Mouse (Mus musculus) intestine, postnatal 0 days (tissue): ENCODE data around the gene H2afj. TPM values are rescaled to one million over a fixed set of nuclear protein-coding genes. Genes with fewer than 3 reads are reported as not detected.

ENCODE experiments used
- ATAC-seq: fragments of 200-750 bp; cut with Nextera tagmentation; 2 replicates; pipeline ENCODE4 v1.8.0; 2017; ENCODE audit warnings: mild to moderate bottlenecking, moderate TSS enrichment, moderate library complexity
- H3K27ac ChIP-seq: fragments of 300-500 bp; sonication (generic); 2 replicates; pipeline ENCODE4 v1.5.1; 2014; ENCODE audit warnings: mild to moderate bottlenecking, low read depth, low read length, moderate library complexity
- H3K27me3 ChIP-seq: fragments of 300-500 bp; sonication (generic); replicated peaks from 2 replicates; pipeline ENCODE4 v1.6.1; 2014; ENCODE audit warnings: low read length, mixed read lengths; ENCODE audit not compliant: control insufficient read depth, insufficient read depth
- H3K36me3 ChIP-seq: fragments of 300-500 bp; sonication (generic); 2 replicates; pipeline ENCODE4 v1.6.1; 2014; ENCODE audit warnings: mild to moderate bottlenecking, moderate library complexity; ENCODE audit not compliant: control insufficient read depth, insufficient read depth
- H3K4me1 ChIP-seq: fragments of 300-500 bp; sonication (generic); replicated peaks from 2 replicates; pipeline ENCODE4 v1.6.1; 2014; ENCODE audit warnings: antibody characterized with exemption, low read length, mixed read lengths; ENCODE audit not compliant: control insufficient read depth, insufficient read depth
- H3K4me2 ChIP-seq: fragments of 300-500 bp; sonication (generic); replicated peaks from 2 replicates; pipeline ENCODE4 v1.6.1; 2014; ENCODE audit warnings: low read depth, mild to moderate bottlenecking, moderate library complexity
- H3K4me3 ChIP-seq: fragments of 300-500 bp; sonication (generic); 2 replicates; pipeline ENCODE4 v1.5.1; 2014; ENCODE audit warnings: low read depth, low read length
- H3K9ac ChIP-seq: fragments of 300-500 bp; sonication (generic); 2 replicates; pipeline ENCODE4 v1.6.1; 2014; ENCODE audit warnings: mild to moderate bottlenecking, low read depth, low read length
- H3K9me3 ChIP-seq: fragments of 300-500 bp; sonication (generic); 2 replicates; pipeline ENCODE4 v1.6.1; 2016; ENCODE audit warnings: mixed run types; ENCODE audit not compliant: control insufficient read depth
- CTCF ChIP-seq: sonication (generic); IDR thresholded peaks from 2 replicates; pipeline ENCODE4 v1.5.1; 2016; ENCODE audit warnings: low read depth, mild to moderate bottlenecking, control low read depth, antibody characterized with exemption, moderate library complexity
- WGBS: fragments of 180-500 bp; shearing (Covaris S2); extraction: QIAGEN DNeasy Blood & Tissue Kit; methylation state at CpG from one replicate; pipeline ENCODE4 v1.1.7; 2014; 5-methylcytosine and 5-hydroxymethylcytosine counted together
- polyA plus RNA-seq: library from polyadenylated mRNA; unstranded; fragments of >200 nt; fragmentation: Nextera tagmentation; extraction: Ambion mirVana; gene quantifications from 2 replicates; pipeline ENCODE4 v1.2.1, GENCODE M21; 2015

H2afj gene
- polyA plus RNA-seq, 1 experiment from 2014 or later, result 231 TPM

DNA sequence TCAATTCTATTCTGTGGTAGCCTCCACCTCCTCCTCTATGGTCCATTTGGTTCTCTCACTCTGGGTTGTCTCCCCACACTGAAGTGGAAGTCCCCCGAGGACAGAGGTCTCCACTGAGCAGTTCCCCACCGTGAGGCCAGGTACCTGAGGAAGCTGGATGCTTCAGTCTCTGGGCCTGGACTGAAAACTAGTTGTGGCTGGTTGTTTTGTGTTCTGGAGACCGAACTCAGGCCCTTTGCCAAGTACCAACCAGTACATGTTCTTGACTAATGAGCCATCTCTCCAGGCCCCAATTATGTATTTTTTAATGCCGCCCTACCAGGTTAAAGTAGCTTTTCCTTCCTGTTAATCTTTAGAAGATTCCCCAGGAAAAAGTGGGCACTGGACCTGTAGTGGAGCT lies 44.3 kb downstream of the H2afj start:
- Histone ChIP-seq H3K9me3 (no peaks in the 10 kb centered on the region), H3K36me3 (no peaks in the 10 kb centered on the region), H3K4me3 (no peak overlapping the region), H3K27ac (no peak overlapping the region), H3K4me1 (0 out of 2 replicates have a peak, but pooled peaks cover 2% of the 10 kb centered on the region), H3K9ac (no peak overlapping the region), H3K27me3 (no peaks in the 10 kb centered on the region), H3K4me2 (no peak overlapping the region)
- TF ChIP-seq CTCF, result no peak
- no peak for ATAC-seq
- WGBS, result 70% methylated on average over 4 of the region's 4 CpGs

DNA sequence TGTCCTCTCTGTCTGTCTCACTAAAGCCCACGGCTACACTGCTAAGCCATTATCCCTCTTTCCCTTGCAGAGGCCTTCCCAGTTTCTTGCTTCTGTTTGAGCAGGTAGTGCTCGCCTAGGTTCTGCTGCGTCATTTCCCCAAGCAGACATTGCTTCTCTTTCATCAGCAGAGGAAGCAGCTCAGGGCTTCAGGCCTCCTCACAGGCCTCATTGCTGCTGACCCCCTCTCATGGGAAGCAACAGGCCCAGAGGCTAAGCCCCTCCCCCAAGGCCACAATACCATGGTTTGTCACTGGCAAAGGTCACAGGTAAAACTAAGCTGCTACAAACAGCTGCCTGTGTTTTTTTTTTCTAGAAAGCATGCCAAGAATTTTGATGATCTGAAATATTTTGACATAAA lies 44.7 kb downstream of the H2afj start:
- Histone ChIP-seq H3K9ac (no peak overlapping the region), H3K27me3 (no peaks in the 10 kb centered on the region), H3K4me3 (no peak overlapping the region), H3K9me3 (no peaks in the 10 kb centered on the region), H3K4me2 (no peak overlapping the region), H3K4me1 (0 out of 2 replicates have a peak, but pooled peaks cover 2% of the 10 kb centered on the region), H3K36me3 (no peaks in the 10 kb centered on the region), H3K27ac (no peak overlapping the region)
- ATAC-seq, result no peak
- no peak for TF ChIP-seq CTCF
- WGBS, result 57% methylated on average over 3 of the region's 3 CpGs

DNA sequence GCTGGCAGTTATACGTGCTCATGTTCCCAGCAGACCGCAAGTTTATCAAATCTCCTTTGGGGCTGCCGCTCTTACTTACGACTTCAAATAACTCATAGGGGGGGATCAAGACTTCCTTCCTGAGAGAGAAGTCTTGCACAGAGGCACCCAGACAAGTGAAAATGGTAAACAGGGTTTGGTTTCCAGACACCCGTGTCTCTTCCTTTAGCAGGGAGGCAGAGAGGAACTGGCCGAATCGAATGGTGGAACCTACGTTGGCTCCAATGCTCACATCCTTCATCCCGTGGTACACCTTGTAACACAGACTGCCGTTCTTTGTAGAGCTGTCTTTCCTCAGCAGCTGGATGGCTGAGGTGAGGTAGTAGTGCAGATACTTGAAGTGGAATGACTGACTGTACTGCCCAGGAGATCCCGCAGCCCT lies 46.3 kb downstream of the H2afj start:
- Histone ChIP-seq H3K36me3 (no peaks in the 10 kb centered on the region), H3K4me1 (0 out of 2 replicates have a peak, but pooled peaks cover 2% of the 10 kb centered on the region), H3K27me3 (no peaks in the 10 kb centered on the region), H3K27ac (no peak overlapping the region), H3K4me2 (no peak overlapping the region), H3K9me3 (no peaks in the 10 kb centered on the region), H3K4me3 (no peak overlapping the region), H3K9ac (no peak overlapping the region)
- no peak for ATAC-seq
- no peak for TF ChIP-seq CTCF
- WGBS, result 89% methylated on average over 11 of the region's 11 CpGs

DNA sequence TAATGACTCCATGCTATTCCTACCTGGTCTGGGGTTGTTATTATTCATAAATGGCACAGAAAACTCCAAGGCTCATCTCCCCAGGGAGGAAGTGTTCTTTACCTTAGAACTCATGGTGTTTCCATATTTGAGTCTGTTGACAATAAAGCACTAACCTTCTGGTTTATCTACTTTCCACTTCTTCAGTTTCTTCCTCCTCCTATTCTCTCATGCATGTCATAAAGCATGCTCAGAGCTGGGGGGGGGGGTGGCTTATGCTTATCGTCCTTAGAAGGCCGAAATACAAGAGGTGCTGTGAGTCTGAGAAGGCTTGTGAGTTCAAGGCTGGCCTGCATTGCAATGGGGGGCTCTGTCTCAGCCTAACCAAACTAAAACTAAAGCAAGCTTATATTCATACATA lies 47.1 kb downstream of the H2afj start:
- no peak overlapping the region for H3K4me2 ChIP-seq
- H3K9ac ChIP-seq, result no peak overlapping the region
- 68% methylated on average over 2 of the region's 2 CpGs for WGBS
- H3K4me1 ChIP-seq, result 0 out of 2 replicates have a peak, but pooled peaks cover 2% of the 10 kb centered on the region
- no peak overlapping the region for H3K4me3 ChIP-seq
- TF ChIP-seq CTCF, result no peak
- no peaks in the 10 kb centered on the region for H3K36me3 ChIP-seq
- H3K27me3 ChIP-seq, result no peaks in the 10 kb centered on the region
- no peak for ATAC-seq
- no peaks in the 10 kb centered on the region for H3K9me3 ChIP-seq
- H3K27ac ChIP-seq, result no peak overlapping the region

DNA sequence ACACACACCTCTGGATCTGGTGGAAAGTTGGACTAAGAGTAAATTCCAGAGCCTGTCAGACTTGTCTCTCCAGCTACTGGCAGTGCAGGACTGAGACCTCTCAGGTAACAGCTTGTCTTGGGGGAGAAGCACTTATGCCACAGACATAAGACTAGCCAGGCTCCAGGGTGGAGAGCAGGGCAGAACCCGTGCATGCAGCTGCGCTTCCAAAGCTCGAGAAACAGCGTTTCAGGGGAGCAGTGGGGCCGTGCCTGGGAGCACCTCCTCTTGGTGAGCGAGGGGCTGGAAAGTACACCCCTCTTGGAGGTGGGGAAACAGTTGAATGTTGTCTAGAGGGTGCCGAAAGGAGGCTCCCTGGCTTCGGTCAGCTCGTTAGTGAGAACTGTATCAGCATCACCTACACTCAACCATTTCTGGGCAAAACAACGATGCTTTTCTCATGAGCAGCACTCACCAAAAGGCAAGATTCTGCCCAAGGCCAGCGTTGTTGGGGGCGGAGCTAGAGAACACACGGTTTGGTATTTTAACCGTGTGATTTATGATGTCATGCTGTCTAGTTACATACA lies 48.1 kb downstream of the H2afj start:
- 38% methylated on average over 14 of the region's 14 CpGs for WGBS
- H3K4me3 ChIP-seq, result no peak overlapping the region
- H3K36me3 ChIP-seq, result no peaks in the 10 kb centered on the region
- H3K9ac ChIP-seq, result no peak overlapping the region
- 0 out of 2 replicates have a peak, but pooled peaks cover 2% of the 10 kb centered on the region for H3K4me1 ChIP-seq
- no peaks in the 10 kb centered on the region for H3K9me3 ChIP-seq
- no peak for ATAC-seq
- no peak overlapping the region for H3K27ac ChIP-seq
- H3K4me2 ChIP-seq, result no peak overlapping the region
- TF ChIP-seq CTCF, result no peak
- no peaks in the 10 kb centered on the region for H3K27me3 ChIP-seq

DNA sequence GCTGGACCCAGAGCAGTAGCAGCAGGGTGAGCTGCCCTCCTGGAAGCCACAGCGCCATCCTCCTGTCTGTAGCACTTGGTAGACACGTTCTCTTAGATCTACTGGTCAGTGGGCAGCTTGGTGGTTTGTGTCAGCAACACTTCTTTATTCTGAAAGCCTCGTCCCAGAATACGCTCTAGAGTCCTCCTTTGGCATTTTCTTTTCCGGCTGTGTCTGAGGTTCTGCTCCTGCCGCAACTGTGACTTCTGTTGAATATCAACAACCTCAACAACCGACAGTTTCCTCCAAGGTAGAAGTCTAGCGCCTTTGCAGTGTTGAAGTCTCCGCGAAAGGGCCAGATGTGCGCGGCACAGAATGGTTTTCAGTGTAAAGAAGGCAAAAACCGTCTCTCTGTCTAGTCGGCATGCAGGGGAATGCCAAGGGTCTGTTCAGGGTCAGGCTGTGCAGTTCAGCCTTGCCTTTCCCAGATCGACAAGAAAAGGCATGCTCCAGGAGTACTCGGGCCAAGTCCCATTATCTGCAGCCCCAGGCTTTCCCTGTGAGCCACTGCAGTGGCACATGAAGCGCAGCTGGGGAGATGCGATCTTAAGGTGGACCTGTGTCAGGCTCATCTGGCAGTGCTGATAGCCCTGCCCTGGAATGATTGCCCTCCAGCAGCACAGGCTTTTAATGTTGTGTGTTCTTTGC lies 49.3 kb downstream of the H2afj start, which contains the start of gene Art4:
TSS of gene Art4 (minus strand) at position 548 of the 687 bp plus-strand sequence.
- Histone ChIP-seq H3K9me3 (no peaks in the 10 kb centered on the region), H3K4me1 (0 out of 2 replicates have a peak, but pooled peaks cover 2% of the 10 kb centered on the region), H3K4me2 (peak within 1 kb of the TSS; percentile 22; the same call in 1 of the 2 replicates), H3K9ac (no peak within 1 kb of the TSS; the same call in 1 of the 2 replicates), H3K4me3 (no peak within 1 kb of the TSS), H3K27me3 (no peaks in the 10 kb centered on the region), H3K36me3 (no peaks in the 10 kb centered on the region), H3K27ac (no peak within 1 kb of the TSS; the same call in 1 of the 2 replicates)
- WGBS, result 50% methylated on average over 18 of the region's 18 CpGs
- no peak; the same call in 1 of the 2 replicates for ATAC-seq
- no peak for TF ChIP-seq CTCF
